Mouse (Mus musculus): ENCODE data around the gene Tln1.

DNA sequence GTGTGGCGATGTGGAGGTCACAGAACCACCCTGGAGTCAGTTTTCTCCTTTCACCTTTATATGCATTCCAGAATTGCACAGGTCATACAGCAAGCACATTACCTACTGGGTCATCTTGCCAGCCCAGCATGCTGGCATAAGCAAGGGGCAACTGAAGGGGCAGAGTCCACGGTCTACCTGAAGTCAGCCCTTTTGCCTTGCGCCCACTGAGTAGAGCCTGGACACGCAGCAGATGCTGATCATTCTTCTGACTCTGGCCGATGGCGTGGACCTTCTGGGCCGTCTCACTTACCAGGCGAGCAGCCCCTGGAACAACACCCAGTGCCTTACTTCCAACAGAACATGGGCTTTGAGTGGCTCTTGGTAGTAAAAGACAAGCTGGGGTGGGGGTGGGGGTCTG is 65.1 kb downstream of the Tln1 start:
- TF ChIP-seq CTCF (IDR thresholded peaks at IDR 0.05; ENCODE audit: low read depth, low read length) (no peak), POLR2A (IDR thresholded peaks at IDR 0.05; ENCODE audit: extremely low read depth, insufficient read depth, low read length) (no peak)
